Mouse (Mus musculus): Measurements from ENCODE around the gene 9930021J03Rik. TPM values are rescaled to one million over a fixed set of nuclear protein-coding genes. Genes with fewer than 3 reads are reported as not detected.

Gene 9930021J03Rik
- total and polyA plus RNA-seq, 2 experiments from 2014 or later: 5.7 to 35.0 TPM

GRCm38 (mm10) chr19:29675562-29676078 is 130.2 kb downstream of the 9930021J03Rik start:
- no peak for TF ChIP-seq CTCF (IDR thresholded peaks at IDR 0.05; ENCODE audit: low read depth)
- no peak overlapping the region for H3K27ac ChIP-seq (ENCODE audit: low read depth, low read length)
- ATAC-seq (no peak), DNase-seq (no peak)
- H3K36me3 ChIP-seq (ENCODE audit: insufficient read depth): no peaks in the 10 kb centered on the region
- WGBS: 82% methylated on average over 9 of the region's 9 CpGs
- H3K9me3 ChIP-seq (ENCODE audit: low read length): no peaks in the 10 kb centered on the region
- H3K9ac ChIP-seq: no peak overlapping the region
- H3K4me1 ChIP-seq (ENCODE audit: insufficient read depth): no peaks in the 10 kb centered on the region
- no peak overlapping the region for H3K4me2 ChIP-seq (ENCODE audit: low read depth)
- no peaks in the 10 kb centered on the region for H3K27me3 ChIP-seq (ENCODE audit: insufficient read depth, low read length)
- no peak overlapping the region for H3K4me3 ChIP-seq (ENCODE audit: low read depth, low read length)

- no peak overlapping the region for H3K9ac ChIP-seq
- DNase-seq: no peak
- H3K4me2 ChIP-seq (ENCODE audit: low read depth): no peak overlapping the region
- no peaks in the 10 kb centered on the region for H3K4me1 ChIP-seq (ENCODE audit: insufficient read depth)
- no peak overlapping the region for H3K27ac ChIP-seq (ENCODE audit: low read depth, low read length)
- no peak overlapping the region for H3K4me3 ChIP-seq (ENCODE audit: low read depth, low read length)
- no peaks in the 10 kb centered on the region for H3K27me3 ChIP-seq (ENCODE audit: insufficient read depth, low read length)
- TF ChIP-seq CTCF (IDR thresholded peaks at IDR 0.05; ENCODE audit: low read depth): no peak
- WGBS: 96% methylated on average over 7 of the region's 7 CpGs
- no peaks in the 10 kb centered on the region for H3K36me3 ChIP-seq (ENCODE audit: insufficient read depth)
- H3K9me3 ChIP-seq (ENCODE audit: low read length): no peaks in the 10 kb centered on the region
- no peak for ATAC-seq
These were observed 130.8 kb downstream of the 9930021J03Rik start for GRCm38 (mm10) chr19:29674946-29675345.

DNA sequence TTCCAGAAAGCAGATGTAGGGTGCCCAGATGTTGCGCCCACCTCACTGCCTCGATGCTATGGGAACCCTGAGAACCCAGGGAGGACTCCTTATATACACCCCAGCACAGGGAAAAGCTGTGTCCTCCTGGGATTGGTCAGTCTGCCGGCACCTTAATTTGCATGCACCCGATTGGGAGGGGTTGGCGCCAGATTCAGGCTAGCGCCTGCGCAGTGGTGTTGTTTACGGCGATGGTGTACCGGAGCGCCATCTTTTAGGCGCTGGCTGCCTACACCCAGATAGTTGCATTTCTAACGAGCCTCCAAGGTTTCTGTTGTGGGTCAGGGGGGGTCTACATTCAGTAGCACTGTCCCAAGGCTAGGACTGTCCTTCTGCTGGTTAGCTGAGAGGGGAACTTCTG is 133.1 kb downstream of the 9930021J03Rik start:
- H3K27me3 ChIP-seq (ENCODE audit: insufficient read depth, low read length): no peaks in the 10 kb centered on the region
- no peaks in the 10 kb centered on the region for H3K36me3 ChIP-seq (ENCODE audit: insufficient read depth)
- DNase-seq: no peak
- no peak overlapping the region for H3K4me2 ChIP-seq (ENCODE audit: low read depth)
- no peaks in the 10 kb centered on the region for H3K9me3 ChIP-seq (ENCODE audit: low read length)
- no peak overlapping the region for H3K9ac ChIP-seq
- H3K27ac ChIP-seq (ENCODE audit: low read depth, low read length): no peak overlapping the region
- 93% methylated on average over 13 of the region's 13 CpGs for WGBS
- TF ChIP-seq CTCF (IDR thresholded peaks at IDR 0.05; ENCODE audit: low read depth): no peak
- H3K4me3 ChIP-seq (ENCODE audit: low read depth, low read length): no peak overlapping the region
- ATAC-seq: no peak
- no peaks in the 10 kb centered on the region for H3K4me1 ChIP-seq (ENCODE audit: insufficient read depth)

DNA sequence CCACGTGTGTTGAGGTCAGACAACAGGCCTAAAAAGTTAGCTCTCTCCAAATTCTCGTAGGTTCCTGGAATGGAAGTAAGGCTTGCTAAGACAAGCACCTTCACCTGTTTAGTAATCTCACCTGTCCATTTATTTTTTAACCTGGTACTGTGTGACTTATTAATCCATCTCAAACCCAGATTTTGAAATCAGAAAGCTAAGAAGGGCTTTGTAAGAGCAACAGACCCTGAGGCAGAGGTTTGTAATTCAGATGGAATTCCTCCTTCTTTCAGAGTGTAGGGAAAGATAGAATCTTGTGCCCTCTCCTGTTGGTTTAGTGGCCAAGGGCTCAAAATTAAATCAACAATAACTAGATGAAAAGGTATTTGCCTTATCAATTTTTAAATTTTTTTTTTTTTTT is 134.6 kb downstream of the 9930021J03Rik start:
- 88% methylated on average over 2 of the region's 2 CpGs for WGBS
- no peak overlapping the region for H3K27ac ChIP-seq (ENCODE audit: low read depth, low read length)
- H3K4me1 ChIP-seq (ENCODE audit: insufficient read depth): no peaks in the 10 kb centered on the region
- H3K4me2 ChIP-seq (ENCODE audit: low read depth): no peak overlapping the region
- DNase-seq (no peak), ATAC-seq (no peak)
- H3K9ac ChIP-seq: no peak overlapping the region
- no peaks in the 10 kb centered on the region for H3K27me3 ChIP-seq (ENCODE audit: insufficient read depth, low read length)
- no peaks in the 10 kb centered on the region for H3K36me3 ChIP-seq (ENCODE audit: insufficient read depth)
- H3K4me3 ChIP-seq (ENCODE audit: low read depth, low read length): no peak overlapping the region
- no peak for TF ChIP-seq CTCF (IDR thresholded peaks at IDR 0.05; ENCODE audit: low read depth)
- no peaks in the 10 kb centered on the region for H3K9me3 ChIP-seq (ENCODE audit: low read length)

- Histone ChIP-seq H3K4me1 (ENCODE audit: insufficient read depth) (no peaks in the 10 kb centered on the region), H3K9me3 (ENCODE audit: low read length) (no peaks in the 10 kb centered on the region), H3K4me2 (ENCODE audit: low read depth) (no peak overlapping the region), H3K27me3 (ENCODE audit: insufficient read depth, low read length) (no peaks in the 10 kb centered on the region), H3K36me3 (ENCODE audit: insufficient read depth) (no peaks in the 10 kb centered on the region), H3K9ac (no peak overlapping the region), H3K27ac (ENCODE audit: low read depth, low read length) (no peak overlapping the region), H3K4me3 (ENCODE audit: low read depth, low read length) (no peak overlapping the region)
- WGBS: 90% methylated on average over 6 of the region's 6 CpGs
- DNase-seq (no peak), ATAC-seq (no peak)
- no peak for TF ChIP-seq CTCF (IDR thresholded peaks at IDR 0.05; ENCODE audit: low read depth)
These were observed 135.5 kb downstream of the 9930021J03Rik start for GRCm38 (mm10) chr19:29670247-29670646.

- no peak overlapping the region for H3K9ac ChIP-seq
- H3K4me2 ChIP-seq (ENCODE audit: low read depth): no peak overlapping the region
- no peak overlapping the region for H3K4me3 ChIP-seq (ENCODE audit: low read depth, low read length)
- no peaks in the 10 kb centered on the region for H3K4me1 ChIP-seq (ENCODE audit: insufficient read depth)
- no peaks in the 10 kb centered on the region for H3K36me3 ChIP-seq (ENCODE audit: insufficient read depth)
- no peak for ATAC-seq
- no peak overlapping the region for H3K27ac ChIP-seq (ENCODE audit: low read depth, low read length)
- WGBS: 90% methylated on average over 7 of the region's 7 CpGs
- TF ChIP-seq CTCF (IDR thresholded peaks at IDR 0.05; ENCODE audit: low read depth): no peak
- no peaks in the 10 kb centered on the region for H3K9me3 ChIP-seq (ENCODE audit: low read length)
- no peak for DNase-seq
- H3K27me3 ChIP-seq (ENCODE audit: insufficient read depth, low read length): no peaks in the 10 kb centered on the region
These were observed 137.7 kb downstream of the 9930021J03Rik start for GRCm38 (mm10) chr19:29668135-29668534.

DNA sequence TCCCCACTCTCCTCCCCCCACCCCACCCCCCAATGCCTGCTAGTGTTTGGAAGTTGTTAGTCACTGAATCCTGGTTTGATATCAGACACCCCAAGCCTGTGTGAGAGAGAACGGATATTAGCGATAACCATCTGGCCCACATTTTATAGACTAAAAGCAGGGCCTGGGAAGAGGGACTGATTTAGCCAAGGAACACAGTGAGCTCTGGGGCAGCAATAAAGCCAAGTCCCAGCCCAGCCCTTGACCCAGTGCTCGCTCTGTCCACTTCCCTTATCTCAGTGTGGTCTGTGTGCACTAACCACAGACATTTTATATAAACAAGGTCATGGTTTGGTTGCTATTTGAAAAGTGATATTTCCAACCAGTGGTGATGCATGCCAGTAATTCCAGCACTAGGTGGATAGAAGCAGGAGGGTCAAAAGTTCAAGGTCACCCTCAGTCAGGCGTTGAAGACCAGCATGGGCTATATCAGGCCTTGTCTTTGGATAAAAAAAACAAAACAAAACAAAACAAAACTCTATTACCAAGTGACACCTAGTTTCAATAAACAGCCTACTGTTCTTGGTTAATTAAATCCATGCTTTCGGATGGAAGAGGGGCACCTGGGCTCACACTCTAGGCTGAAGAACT is 138.7 kb downstream of the 9930021J03Rik start:
- H3K4me3 ChIP-seq (ENCODE audit: low read depth, low read length): no peak overlapping the region
- H3K9me3 ChIP-seq (ENCODE audit: low read length): no peaks in the 10 kb centered on the region
- no peak overlapping the region for H3K9ac ChIP-seq
- ATAC-seq (no peak), DNase-seq (no peak)
- no peaks in the 10 kb centered on the region for H3K36me3 ChIP-seq (ENCODE audit: insufficient read depth)
- H3K27me3 ChIP-seq (ENCODE audit: insufficient read depth, low read length): no peaks in the 10 kb centered on the region
- TF ChIP-seq CTCF (IDR thresholded peaks at IDR 0.05; ENCODE audit: low read depth): no peak
- no peaks in the 10 kb centered on the region for H3K4me1 ChIP-seq (ENCODE audit: insufficient read depth)
- no peak overlapping the region for H3K27ac ChIP-seq (ENCODE audit: low read depth, low read length)
- WGBS: 84% methylated on average over 5 of the region's 5 CpGs
- H3K4me2 ChIP-seq (ENCODE audit: low read depth): no peak overlapping the region
